Mouse (Mus musculus) forebrain, embryonic 12.5 days (tissue): ENCODE results near the gene Card6. TPM values are rescaled to one million over a fixed set of nuclear protein-coding genes. Genes with fewer than 3 reads are reported as not detected.

Experiments
- ATAC-seq: fragments of 200-750 bp; cut with Nextera tagmentation; 2 replicates; pipeline ENCODE4 v1.8.0; 2017; ENCODE audit warnings: moderate TSS enrichment; ENCODE audit not compliant: low FRiP score
- H3K27ac ChIP-seq: fragments of 300-500 bp; sonication (generic); 2 replicates; pipeline ENCODE4 v1.5.1; 2016; ENCODE audit warnings: mild to moderate bottlenecking
- H3K27me3 ChIP-seq: fragments of 300-500 bp; sonication (generic); 2 replicates; pipeline ENCODE4 v1.6.1; 2016; ENCODE audit warnings: mild to moderate bottlenecking
- H3K36me3 ChIP-seq: fragments of 300-500 bp; sonication (generic); replicated peaks from 2 replicates; pipeline ENCODE4 v1.6.1; 2016; ENCODE audit warnings: mild to moderate bottlenecking
- H3K4me1 ChIP-seq: fragments of 300-500 bp; sonication (generic); 2 replicates; pipeline ENCODE4 v1.6.1; 2016
- H3K4me2 ChIP-seq: fragments of 300-500 bp; sonication (generic); 2 replicates; pipeline ENCODE4 v1.6.1; 2016; ENCODE audit warnings: mild to moderate bottlenecking, moderate library complexity
- H3K4me3 ChIP-seq: fragments of 300-500 bp; sonication (generic); replicated peaks from 2 replicates; pipeline ENCODE4 v1.5.1; 2016; ENCODE audit warnings: mild to moderate bottlenecking
- H3K9ac ChIP-seq: fragments of 300-500 bp; sonication (generic); 2 replicates; pipeline ENCODE4 v1.6.1; 2016; ENCODE audit warnings: mild to moderate bottlenecking
- H3K9me3 ChIP-seq: fragments of 300-500 bp; sonication (generic); 2 replicates; pipeline ENCODE4 v1.6.1; 2016
- WGBS: fragments of 180-500 bp; shearing (Covaris S2); methylation state at CpG from one replicate; pipeline ENCODE4 v1.1.7; 2016; 5-methylcytosine and 5-hydroxymethylcytosine counted together
- polyA plus RNA-seq: library from polyadenylated mRNA; unstranded; fragments of >200 nt; fragmentation: Nextera tagmentation; extraction: Ambion mirVana; gene quantifications from 2 replicates; pipeline ENCODE4 v1.2.1, GENCODE M21; 2016

Gene Card6
- polyA plus RNA-seq, 1 experiment from 2014 or later: 0.45 TPM

- Histone ChIP-seq H3K27ac (no peak overlapping the region), H3K4me2 (no peak overlapping the region), H3K4me3 (no peak overlapping the region), H3K9ac (no peak overlapping the region), H3K9me3 (no peaks in the 10 kb centered on the region), H3K4me1 (no peaks in the 10 kb centered on the region), H3K36me3 (no peaks in the 10 kb centered on the region), H3K27me3 (no peaks in the 10 kb centered on the region)
- 80% methylated on average over 6 of the region's 6 CpGs for WGBS
- ATAC-seq: no peak
Observed at GRCm38 (mm10) chr15:5105891-5106290, 2.4 kb downstream of the Card6 start.

DNA sequence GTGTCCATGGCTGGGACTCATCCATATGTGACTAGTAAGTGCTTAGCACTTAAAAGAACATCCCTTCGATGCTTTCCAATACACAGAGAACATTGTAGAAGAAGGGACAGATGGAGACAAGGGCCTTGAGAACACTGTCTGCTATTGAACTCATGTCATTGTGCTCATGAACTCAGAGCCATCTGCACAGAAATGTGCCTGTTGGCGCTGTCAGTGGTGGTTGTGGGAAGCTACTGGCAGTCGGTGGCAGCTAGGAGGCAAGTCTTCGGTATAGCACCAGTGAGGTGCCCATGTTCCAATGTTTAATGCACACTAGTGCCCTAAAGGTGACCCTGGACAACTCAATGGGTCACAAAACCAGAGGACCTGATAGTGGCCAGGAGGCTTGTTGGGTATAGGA, 6.0 kb downstream of the Card6 start:
- no peak overlapping the region for H3K4me3 ChIP-seq
- H3K27ac ChIP-seq: no peak overlapping the region
- no peaks in the 10 kb centered on the region for H3K27me3 ChIP-seq
- no peak overlapping the region for H3K9ac ChIP-seq
- no peaks in the 10 kb centered on the region for H3K36me3 ChIP-seq
- no peak overlapping the region for H3K4me2 ChIP-seq
- no peaks in the 10 kb centered on the region for H3K4me1 ChIP-seq
- no peaks in the 10 kb centered on the region for H3K9me3 ChIP-seq
- ATAC-seq: no peak
- 94% methylated on average over 4 of the region's 4 CpGs for WGBS

DNA sequence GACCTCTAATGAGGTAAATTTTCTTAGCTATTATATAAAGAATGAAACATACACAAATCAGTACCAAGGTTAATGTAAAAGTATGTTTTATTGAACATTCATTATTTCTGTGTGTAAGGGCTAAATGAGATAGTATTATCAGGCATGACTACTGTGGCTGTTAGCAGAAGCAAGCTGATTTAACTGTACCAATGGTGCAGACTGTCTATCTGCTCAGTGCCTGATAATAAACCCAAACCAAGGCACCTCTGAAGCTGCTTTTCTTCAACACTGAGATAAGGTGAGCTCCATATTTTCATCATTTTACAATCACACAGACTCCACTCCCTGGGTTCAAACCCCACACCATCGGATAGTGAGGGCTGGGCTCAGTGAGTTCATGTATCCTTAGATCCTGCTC, 11.0 kb downstream of the Card6 start:
- Histone ChIP-seq H3K4me1 (no peaks in the 10 kb centered on the region), H3K9ac (no peak overlapping the region), H3K4me2 (no peak overlapping the region), H3K27me3 (no peaks in the 10 kb centered on the region), H3K4me3 (no peak overlapping the region), H3K36me3 (no peaks in the 10 kb centered on the region), H3K9me3 (no peaks in the 10 kb centered on the region), H3K27ac (no peak overlapping the region)
- no peak for ATAC-seq
- 90% methylated on average over 1 of the region's 1 CpGs for WGBS

DNA sequence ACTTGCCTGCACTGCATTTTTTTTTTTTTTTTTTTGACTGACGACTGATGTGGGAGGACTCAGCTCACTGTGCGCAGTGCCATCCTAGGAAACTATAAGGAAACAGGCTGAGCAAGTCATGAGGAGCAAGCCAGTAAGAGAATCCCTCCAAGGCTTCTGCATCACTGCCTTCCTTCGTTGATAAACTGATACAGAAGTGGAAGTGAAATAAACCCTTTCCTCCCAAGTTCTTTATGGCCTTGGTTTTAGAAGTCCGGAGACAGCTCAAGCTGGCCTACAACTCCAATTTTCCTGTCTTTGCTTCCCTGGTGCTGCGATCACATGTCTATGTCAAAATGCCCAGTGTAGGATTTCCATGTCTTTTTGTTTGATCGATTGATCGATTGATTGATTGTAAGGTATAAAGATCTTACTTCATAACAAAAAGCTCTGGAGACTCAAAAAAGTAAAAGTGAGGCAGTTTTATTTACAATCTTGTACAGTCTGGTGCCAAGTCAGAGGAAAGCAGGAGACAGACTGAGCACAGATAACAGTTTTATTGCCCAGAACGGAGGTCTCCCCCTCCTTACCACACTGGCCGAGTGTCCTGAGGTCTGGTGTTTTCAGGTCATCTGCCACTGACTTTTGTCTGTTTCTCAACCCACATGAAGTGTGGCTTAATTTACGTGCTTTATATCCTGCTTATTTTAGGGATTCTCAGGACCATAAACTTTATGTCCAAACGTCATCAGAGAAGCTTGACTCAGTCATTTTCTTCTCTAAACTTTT, 12.6 kb downstream of the Card6 start:
- H3K9ac ChIP-seq: no peak overlapping the region
- H3K9me3 ChIP-seq: no peaks in the 10 kb centered on the region
- H3K4me3 ChIP-seq: no peak overlapping the region
- no peak overlapping the region for H3K27ac ChIP-seq
- H3K4me1 ChIP-seq: no peaks in the 10 kb centered on the region
- no peak for ATAC-seq
- no peaks in the 10 kb centered on the region for H3K36me3 ChIP-seq
- WGBS: 89% methylated on average over 11 of the region's 11 CpGs
- H3K4me2 ChIP-seq: no peak overlapping the region
- no peaks in the 10 kb centered on the region for H3K27me3 ChIP-seq

DNA sequence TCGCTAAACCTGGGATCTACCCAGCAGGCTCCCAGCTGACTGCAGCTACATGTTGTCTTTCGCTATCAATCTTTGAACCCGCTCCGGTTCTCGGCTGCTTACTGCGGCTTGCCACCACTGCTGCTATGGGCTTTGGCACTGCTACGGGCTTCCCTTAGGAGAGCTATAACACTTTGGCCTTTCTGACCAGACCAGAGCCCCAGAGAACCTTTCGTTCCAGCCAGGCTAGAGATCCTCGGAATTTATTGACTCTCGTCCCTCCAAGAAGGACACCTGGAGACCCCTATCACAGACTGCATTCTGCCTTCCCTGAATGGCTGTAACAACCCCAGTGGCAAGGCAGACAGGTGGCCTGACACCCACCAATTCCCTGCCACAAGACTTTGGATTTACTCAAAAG, 18.2 kb downstream of the Card6 start:
- Histone ChIP-seq H3K27me3 (no peaks in the 10 kb centered on the region), H3K27ac (no peak overlapping the region), H3K4me2 (no peak overlapping the region), H3K36me3 (no peaks in the 10 kb centered on the region), H3K9me3 (no peaks in the 10 kb centered on the region), H3K4me1 (no peaks in the 10 kb centered on the region), H3K9ac (no peak overlapping the region), H3K4me3 (no peak overlapping the region)
- 95% methylated on average over 10 of the region's 10 CpGs for WGBS
- no peak for ATAC-seq

DNA sequence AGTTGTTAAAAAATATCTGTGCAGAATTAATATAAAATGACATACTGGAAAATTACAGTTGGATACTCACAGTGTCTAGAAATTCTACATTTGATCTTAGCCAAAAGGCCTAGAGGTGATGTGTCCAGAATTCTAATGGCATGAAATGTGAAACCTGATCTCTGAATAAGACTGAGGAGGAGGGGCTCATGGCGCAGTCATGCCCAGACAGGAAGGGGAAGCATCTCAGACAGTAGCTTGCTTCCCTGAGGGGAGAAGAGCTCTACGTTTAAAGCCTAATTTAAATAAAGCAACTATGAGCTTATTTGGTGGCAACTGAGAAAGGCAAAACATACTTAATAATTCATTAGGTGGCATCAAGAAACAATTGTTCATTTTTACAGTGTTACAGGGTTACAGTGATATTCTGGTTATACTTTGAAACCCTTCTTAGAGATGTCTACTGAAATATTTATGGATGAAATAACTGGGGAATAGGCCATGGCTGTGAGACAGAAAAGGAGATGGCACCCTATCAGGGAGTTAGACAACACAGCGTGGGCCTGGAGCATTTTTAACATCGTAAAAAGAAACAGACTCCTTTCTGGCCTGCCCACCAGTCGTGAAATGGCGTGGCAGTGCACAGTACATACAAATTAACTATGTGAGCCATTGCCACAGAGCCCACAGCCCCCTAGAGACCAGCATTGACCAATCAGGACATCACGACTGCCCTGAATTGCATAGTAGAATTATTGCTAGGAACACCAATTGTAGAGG, 19.3 kb downstream of the Card6 start:
- H3K9ac ChIP-seq: no peak overlapping the region
- H3K4me3 ChIP-seq: no peak overlapping the region
- WGBS: 77% methylated on average over 7 of the region's 7 CpGs
- no peaks in the 10 kb centered on the region for H3K36me3 ChIP-seq
- H3K27ac ChIP-seq: no peak overlapping the region
- ATAC-seq: no peak
- H3K27me3 ChIP-seq: no peaks in the 10 kb centered on the region
- H3K4me2 ChIP-seq: no peak overlapping the region
- H3K4me1 ChIP-seq: no peaks in the 10 kb centered on the region
- no peaks in the 10 kb centered on the region for H3K9me3 ChIP-seq

GRCm38 (mm10) chr15:5086162-5086561, 22.2 kb downstream of the Card6 start:
- no peak for ATAC-seq
- Histone ChIP-seq H3K4me3 (no peak overlapping the region), H3K27me3 (no peaks in the 10 kb centered on the region), H3K9ac (no peak overlapping the region), H3K27ac (no peak overlapping the region), H3K36me3 (no peaks in the 10 kb centered on the region), H3K4me2 (no peak overlapping the region), H3K4me1 (no peaks in the 10 kb centered on the region), H3K9me3 (no peaks in the 10 kb centered on the region)
- WGBS: 24% methylated on average over 2 of the region's 2 CpGs

GRCm38 (mm10) chr15:5081235-5081634, 27.1 kb downstream of the Card6 start:
- no peak for ATAC-seq
- Histone ChIP-seq H3K27me3 (no peaks in the 10 kb centered on the region), H3K4me1 (no peaks in the 10 kb centered on the region), H3K27ac (no peak overlapping the region), H3K36me3 (no peaks in the 10 kb centered on the region), H3K9me3 (no peaks in the 10 kb centered on the region), H3K9ac (no peak overlapping the region), H3K4me2 (no peak overlapping the region), H3K4me3 (no peak overlapping the region)
- WGBS: 90% methylated on average over 1 of the region's 1 CpGs

GRCm38 (mm10) chr15:5068801-5069518, 39.4 kb downstream of the Card6 start:
- Histone ChIP-seq H3K4me3 (no peak overlapping the region), H3K4me2 (no peak overlapping the region), H3K4me1 (no peaks in the 10 kb centered on the region), H3K9ac (no peak overlapping the region), H3K9me3 (no peaks in the 10 kb centered on the region), H3K27ac (no peak overlapping the region), H3K36me3 (no peaks in the 10 kb centered on the region), H3K27me3 (no peaks in the 10 kb centered on the region)
- WGBS: 58% methylated on average over 15 of the region's 15 CpGs
- ATAC-seq: peak; percentile 58; the same call in 1 of the 2 replicates

GRCm38 (mm10) chr15:5063635-5064034, 44.7 kb downstream of the Card6 start, which contains the start of gene C7:
Gene C7, minus strand, starts transcription at chr15:5063740.
- Histone ChIP-seq H3K4me1 (no peaks in the 10 kb centered on the region), H3K27ac (no peak within 1 kb of the TSS), H3K9ac (no peak within 1 kb of the TSS), H3K4me3 (no peak within 1 kb of the TSS), H3K27me3 (no peaks in the 10 kb centered on the region), H3K4me2 (no peak within 1 kb of the TSS), H3K36me3 (no peaks in the 10 kb centered on the region), H3K9me3 (no peaks in the 10 kb centered on the region)
- no peak for ATAC-seq
